Mouse (Mus musculus): ENCODE results near the gene Ppp1r14c. TPM values are rescaled to one million over a fixed set of nuclear protein-coding genes. Genes with fewer than 3 reads are reported as not detected.

Ppp1r14c gene
- polyA plus RNA-seq, 1 experiment from 2014 or later = 77.3 TPM

DNA sequence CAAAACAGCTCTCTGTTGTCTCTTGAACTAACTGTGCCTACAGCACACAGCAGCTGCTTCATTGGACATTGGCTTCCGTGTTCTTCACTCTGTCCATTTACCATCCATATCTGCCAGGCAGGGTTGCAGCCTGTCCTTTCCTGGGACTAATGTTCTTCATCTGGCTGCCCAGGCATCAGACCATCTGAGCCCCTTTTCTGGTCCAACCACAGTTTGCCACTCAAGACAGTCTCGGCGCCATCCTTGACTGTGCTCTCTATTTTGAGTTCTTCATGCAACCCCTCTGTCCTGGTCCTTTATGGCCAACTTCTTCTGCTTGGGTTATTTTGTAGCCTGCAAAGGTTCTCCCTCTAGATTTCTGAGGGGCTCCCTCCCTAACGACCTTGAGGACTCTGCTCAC is 38.5 kb downstream of the Ppp1r14c start:
- Histone ChIP-seq H3K4me2 (no peak overlapping the region), H3K9me3 (no peaks in the 10 kb centered on the region), H3K9ac (no peak overlapping the region), H3K4me1 (replicated peaks) (peaks cover 10% of the 10 kb centered on the region; the same call in 1 of the 2 replicates), H3K27ac (replicated peaks) (no peak overlapping the region), H3K36me3 (no peaks in the 10 kb centered on the region), H3K27me3 (no peaks in the 10 kb centered on the region), H3K4me3 (no peak overlapping the region)
- 90% methylated on average over 4 of the region's 4 CpGs for WGBS
- ATAC-seq (ENCODE audit: low FRiP score, low read depth) = no peak

DNA sequence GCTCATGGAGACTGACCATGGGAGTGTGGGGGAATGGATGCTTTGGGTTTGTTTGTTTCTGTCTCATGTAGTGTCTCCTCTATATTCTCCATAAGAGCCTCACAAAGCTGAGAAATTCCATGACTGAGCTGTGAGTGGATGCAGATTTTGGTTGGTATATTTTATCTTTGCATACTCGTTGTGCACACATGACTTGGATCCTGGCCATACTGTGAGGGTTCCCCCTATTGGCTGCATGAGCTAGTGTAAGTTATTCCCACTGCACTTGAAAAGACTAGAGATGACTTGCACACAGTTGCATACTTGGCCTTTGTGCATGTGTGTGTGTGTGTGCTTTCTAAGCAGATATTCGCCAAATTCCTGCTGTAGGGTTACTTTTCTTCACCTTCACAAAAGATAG is 40.4 kb downstream of the Ppp1r14c start:
- H3K4me1 ChIP-seq (replicated peaks) = peaks cover 14% of the 10 kb centered on the region; the same call in 1 of the 2 replicates
- H3K9ac ChIP-seq = no peak overlapping the region
- WGBS = 76% methylated on average over 2 of the region's 2 CpGs
- H3K27ac ChIP-seq (replicated peaks) = no peak overlapping the region
- no peaks in the 10 kb centered on the region for H3K27me3 ChIP-seq
- no peak for ATAC-seq (ENCODE audit: low FRiP score, low read depth)
- H3K4me3 ChIP-seq = no peak overlapping the region
- H3K36me3 ChIP-seq = no peaks in the 10 kb centered on the region
- H3K4me2 ChIP-seq = no peak overlapping the region
- H3K9me3 ChIP-seq = no peaks in the 10 kb centered on the region

DNA sequence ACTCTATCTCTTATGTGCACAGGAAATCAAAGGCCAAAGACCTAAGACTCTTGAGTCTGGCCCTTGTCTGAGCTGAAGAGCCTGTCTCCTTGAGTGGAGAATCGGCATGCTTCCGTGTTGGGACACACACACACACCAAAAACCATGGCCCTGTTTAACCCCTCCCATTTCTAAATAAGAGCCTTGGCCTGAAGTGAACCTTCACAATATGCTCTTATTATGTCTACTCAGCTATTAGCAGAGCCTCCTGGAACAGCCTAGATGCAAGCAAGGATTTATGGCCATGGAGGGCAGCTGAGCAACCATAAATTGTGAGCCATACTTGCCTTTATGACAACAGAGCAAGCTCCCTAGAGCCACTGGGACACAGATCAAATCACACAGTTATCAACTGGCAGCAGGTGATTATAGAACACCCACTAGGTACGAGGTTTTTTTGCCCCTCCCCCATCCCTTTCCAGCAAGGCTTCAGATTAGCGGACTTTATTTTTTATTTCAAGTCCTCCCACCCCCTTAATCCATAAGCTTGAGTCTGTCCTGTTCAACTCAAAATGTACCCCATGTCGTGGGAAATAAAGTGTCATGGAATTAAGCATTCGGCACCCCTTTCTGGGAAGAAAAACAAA is 42.3 kb downstream of the Ppp1r14c start:
- no peaks in the 10 kb centered on the region for H3K9me3 ChIP-seq
- ATAC-seq (ENCODE audit: low FRiP score, low read depth) = peak; percentile 35; the same call in 1 of the 2 replicates
- peaks cover 15% of the 10 kb centered on the region; the same call in 1 of the 2 replicates for H3K4me1 ChIP-seq (replicated peaks)
- no peaks in the 10 kb centered on the region for H3K27me3 ChIP-seq
- H3K4me2 ChIP-seq = no peak overlapping the region
- no peak overlapping the region for H3K27ac ChIP-seq (replicated peaks)
- no peak overlapping the region for H3K4me3 ChIP-seq
- no peaks in the 10 kb centered on the region for H3K36me3 ChIP-seq
- WGBS = 59% methylated on average over 6 of the region's 6 CpGs
- no peak overlapping the region for H3K9ac ChIP-seq

DNA sequence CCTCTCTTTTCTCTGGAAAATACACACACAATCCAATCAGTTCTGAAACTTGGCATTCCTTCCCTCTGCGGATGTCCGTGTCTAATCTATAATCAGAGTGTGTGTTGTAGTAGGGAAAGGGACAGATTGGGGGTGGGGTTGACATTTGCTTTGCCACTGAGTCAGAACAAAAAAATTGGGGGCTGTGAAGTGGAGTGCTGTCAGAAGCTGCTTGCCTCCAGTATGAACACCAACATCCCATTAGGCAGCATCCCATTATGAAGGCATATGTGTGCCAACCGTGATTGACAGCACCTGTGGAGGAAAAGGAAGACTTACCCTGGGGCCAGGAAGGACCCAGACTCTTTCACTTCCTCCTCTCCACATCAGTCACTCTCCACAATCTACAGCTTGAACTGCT is 42.8 kb downstream of the Ppp1r14c start:
- WGBS = 60% methylated on average over 3 of the region's 3 CpGs
- no peak overlapping the region for H3K4me3 ChIP-seq
- H3K4me1 ChIP-seq (replicated peaks) = peaks cover 15% of the 10 kb centered on the region; the same call in 1 of the 2 replicates
- no peak overlapping the region for H3K27ac ChIP-seq (replicated peaks)
- no peaks in the 10 kb centered on the region for H3K36me3 ChIP-seq
- H3K4me2 ChIP-seq = no peak overlapping the region
- H3K27me3 ChIP-seq = no peaks in the 10 kb centered on the region
- peak; percentile 43; the same call in 1 of the 2 replicates for ATAC-seq (ENCODE audit: low FRiP score, low read depth)
- no peak overlapping the region for H3K9ac ChIP-seq
- H3K9me3 ChIP-seq = no peaks in the 10 kb centered on the region

DNA sequence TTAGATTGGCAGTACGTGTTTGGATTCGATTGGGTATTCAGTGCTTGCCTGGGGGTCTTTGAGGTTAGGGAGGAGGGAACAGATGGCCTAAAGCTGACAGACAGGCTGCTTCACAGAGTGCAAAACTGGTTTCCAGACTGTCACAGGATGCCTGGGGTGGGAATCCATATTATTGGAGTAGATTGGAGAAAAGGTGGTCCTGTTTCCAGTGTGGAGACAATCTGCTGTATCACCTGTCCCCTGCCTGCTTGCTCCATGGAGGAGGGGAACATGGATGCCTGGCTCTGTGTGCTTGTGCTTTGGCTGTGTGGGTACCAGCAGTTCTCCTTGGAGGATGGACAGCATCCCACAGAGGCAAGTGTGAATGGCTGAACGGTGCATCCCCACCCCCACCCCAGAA is 45.4 kb downstream of the Ppp1r14c start:
- H3K9ac ChIP-seq = no peak overlapping the region
- no peak overlapping the region for H3K4me3 ChIP-seq
- ATAC-seq (ENCODE audit: low FRiP score, low read depth) = peak; percentile 57
- 43% methylated on average over 3 of the region's 3 CpGs for WGBS
- H3K27me3 ChIP-seq = no peaks in the 10 kb centered on the region
- no peaks in the 10 kb centered on the region for H3K36me3 ChIP-seq
- peaks cover 26% of the 10 kb centered on the region for H3K4me1 ChIP-seq (replicated peaks)
- no peaks in the 10 kb centered on the region for H3K9me3 ChIP-seq
- no peak overlapping the region for H3K27ac ChIP-seq (replicated peaks)
- no peak overlapping the region for H3K4me2 ChIP-seq

DNA sequence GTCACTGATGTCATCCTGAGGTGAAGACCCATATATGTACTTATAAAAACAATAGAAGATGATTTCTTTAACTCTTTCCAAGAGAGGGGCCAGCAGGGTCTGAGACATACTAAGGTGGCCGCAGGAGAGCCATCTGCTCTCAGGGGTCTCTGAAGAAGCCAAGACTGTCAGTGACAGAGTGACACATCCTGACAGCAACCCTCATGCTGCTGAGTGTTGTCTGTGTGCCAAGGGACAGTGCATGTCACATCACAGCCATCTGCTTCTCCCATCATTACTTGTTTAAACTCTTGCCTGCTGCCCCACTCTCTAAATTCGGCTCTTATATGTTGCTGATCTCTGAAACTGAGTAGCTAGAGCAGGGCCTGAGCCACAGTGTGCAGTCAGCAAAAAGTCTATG is 45.8 kb downstream of the Ppp1r14c start:
- Histone ChIP-seq H3K4me2 (no peak overlapping the region), H3K9ac (no peak overlapping the region), H3K36me3 (no peaks in the 10 kb centered on the region), H3K4me3 (no peak overlapping the region), H3K27ac (replicated peaks) (no peak overlapping the region), H3K4me1 (replicated peaks) (peaks cover 26% of the 10 kb centered on the region), H3K27me3 (no peaks in the 10 kb centered on the region), H3K9me3 (no peaks in the 10 kb centered on the region)
- WGBS = 69% methylated on average over 2 of the region's 2 CpGs
- peak; percentile 52; the same call in 1 of the 2 replicates for ATAC-seq (ENCODE audit: low FRiP score, low read depth)

DNA sequence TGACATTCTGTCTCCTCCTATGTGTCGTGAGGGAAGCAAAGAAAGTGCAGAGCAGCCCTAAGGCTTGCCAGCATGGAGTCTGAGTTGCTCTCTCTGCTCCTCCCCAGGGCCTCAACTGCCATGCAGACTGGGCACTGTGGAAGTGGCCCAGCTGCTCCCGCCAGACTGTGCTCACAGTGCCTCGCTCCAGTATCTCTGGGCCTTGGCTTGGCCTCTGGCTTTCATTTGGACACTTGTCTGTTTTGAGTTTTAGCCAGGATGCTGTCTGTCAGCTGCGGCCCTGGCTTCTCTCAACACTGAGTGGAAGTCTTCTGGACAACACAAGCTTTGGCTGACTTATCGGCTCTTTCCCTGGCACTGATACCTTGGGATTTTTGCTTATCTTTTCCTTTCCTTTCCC is 49.0 kb downstream of the Ppp1r14c start:
- H3K36me3 ChIP-seq = no peaks in the 10 kb centered on the region
- WGBS = 50% methylated on average over 5 of the region's 5 CpGs

DNA sequence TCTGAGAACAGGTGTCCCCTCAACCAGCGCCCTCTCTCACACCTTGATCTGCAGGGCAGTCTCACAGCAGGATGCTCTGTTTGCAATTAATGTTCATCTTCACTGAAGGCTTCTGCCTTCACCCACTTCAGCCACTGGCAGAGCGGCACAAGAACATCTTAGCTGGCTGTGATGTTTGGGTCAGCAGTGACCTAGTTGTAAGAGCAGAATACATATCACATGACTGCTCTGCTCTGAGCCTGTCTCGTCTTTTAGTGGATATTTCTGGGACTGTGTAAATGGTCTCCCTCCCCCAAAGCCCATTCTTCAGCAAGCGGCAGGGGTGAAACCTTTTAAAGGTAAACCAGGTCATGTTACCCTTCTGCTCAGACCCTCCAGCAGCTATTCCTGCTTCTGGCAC is 50.7 kb downstream of the Ppp1r14c start:
- Histone ChIP-seq H3K27ac (replicated peaks) (no peak overlapping the region), H3K36me3 (no peaks in the 10 kb centered on the region), H3K4me3 (no peak overlapping the region), H3K4me2 (no peak overlapping the region), H3K4me1 (replicated peaks) (peaks cover 11% of the 10 kb centered on the region), H3K27me3 (no peaks in the 10 kb centered on the region), H3K9me3 (no peaks in the 10 kb centered on the region), H3K9ac (no peak overlapping the region)
- no peak for ATAC-seq (ENCODE audit: low FRiP score, low read depth)
- 69% methylated on average over 4 of the region's 4 CpGs for WGBS

More for the DNA sequence above, 49.0 kb downstream of the Ppp1r14c start:
- no peak overlapping the region for H3K4me2 ChIP-seq
- peak; percentile 63; the same call in 1 of the 2 replicates for ATAC-seq (ENCODE audit: low FRiP score, low read depth)
- H3K27me3 ChIP-seq = no peaks in the 10 kb centered on the region
- no peaks in the 10 kb centered on the region for H3K9me3 ChIP-seq
- H3K27ac ChIP-seq (replicated peaks) = 0 out of 2 replicates have a peak overlapping the region, but pooled peaks have one; percentile 15
- H3K4me3 ChIP-seq = no peak overlapping the region
- H3K9ac ChIP-seq = no peak overlapping the region
- peaks cover 16% of the 10 kb centered on the region for H3K4me1 ChIP-seq (replicated peaks)

DNA sequence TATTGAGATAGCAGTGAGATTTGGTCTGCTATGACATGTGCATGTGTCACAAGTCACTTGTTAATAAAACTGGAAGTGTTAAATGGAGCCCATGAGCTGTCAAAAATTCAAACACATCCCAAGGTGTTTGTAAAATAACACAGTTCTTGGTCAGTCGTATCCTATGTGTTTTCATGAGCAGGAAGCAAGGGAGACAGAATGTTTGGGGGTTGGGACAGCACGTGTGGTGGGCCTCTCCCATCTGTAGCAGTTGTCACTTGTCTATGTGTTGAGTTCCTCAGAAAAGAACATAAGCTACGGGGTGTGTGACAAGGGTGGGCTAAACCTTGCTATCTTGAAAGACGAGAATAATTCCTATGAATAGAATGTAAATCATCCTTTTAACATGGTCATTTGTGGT is 51.6 kb downstream of the Ppp1r14c start:
- no peak for ATAC-seq (ENCODE audit: low FRiP score, low read depth)
- H3K36me3 ChIP-seq = no peaks in the 10 kb centered on the region
- no peak overlapping the region for H3K4me3 ChIP-seq
- H3K9ac ChIP-seq = no peak overlapping the region
- H3K9me3 ChIP-seq = no peaks in the 10 kb centered on the region
- no peaks in the 10 kb centered on the region for H3K27me3 ChIP-seq
- no peak overlapping the region for H3K27ac ChIP-seq (replicated peaks)
- H3K4me2 ChIP-seq = no peak overlapping the region
- WGBS = 72% methylated on average over 4 of the region's 4 CpGs
- peaks cover 11% of the 10 kb centered on the region for H3K4me1 ChIP-seq (replicated peaks)

DNA sequence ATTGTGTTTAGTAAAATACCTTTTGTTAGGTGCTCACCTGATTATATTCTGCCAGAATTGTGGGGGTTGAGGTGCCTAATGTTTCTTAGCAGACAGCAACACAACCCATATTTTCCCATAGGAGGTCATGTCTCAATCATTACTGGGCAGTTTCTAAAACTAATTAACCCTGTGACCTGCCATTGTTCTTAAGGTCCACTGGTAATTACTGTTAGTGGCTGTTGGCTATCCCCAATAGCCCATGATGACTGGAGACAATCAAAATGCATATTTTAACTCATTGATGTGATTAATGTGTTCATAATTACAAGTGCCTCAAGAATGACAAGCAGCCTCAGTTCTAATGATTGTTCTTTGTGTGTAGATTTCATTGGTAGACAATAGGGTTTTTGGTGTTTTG is 58.2 kb downstream of the Ppp1r14c start:
- Histone ChIP-seq H3K4me3 (no peak overlapping the region), H3K36me3 (no peaks in the 10 kb centered on the region), H3K4me2 (no peak overlapping the region), H3K27ac (replicated peaks) (no peak overlapping the region), H3K4me1 (replicated peaks) (no peaks in the 10 kb centered on the region), H3K9me3 (no peaks in the 10 kb centered on the region), H3K27me3 (no peaks in the 10 kb centered on the region), H3K9ac (no peak overlapping the region)
- ATAC-seq (ENCODE audit: low FRiP score, low read depth) = no peak

DNA sequence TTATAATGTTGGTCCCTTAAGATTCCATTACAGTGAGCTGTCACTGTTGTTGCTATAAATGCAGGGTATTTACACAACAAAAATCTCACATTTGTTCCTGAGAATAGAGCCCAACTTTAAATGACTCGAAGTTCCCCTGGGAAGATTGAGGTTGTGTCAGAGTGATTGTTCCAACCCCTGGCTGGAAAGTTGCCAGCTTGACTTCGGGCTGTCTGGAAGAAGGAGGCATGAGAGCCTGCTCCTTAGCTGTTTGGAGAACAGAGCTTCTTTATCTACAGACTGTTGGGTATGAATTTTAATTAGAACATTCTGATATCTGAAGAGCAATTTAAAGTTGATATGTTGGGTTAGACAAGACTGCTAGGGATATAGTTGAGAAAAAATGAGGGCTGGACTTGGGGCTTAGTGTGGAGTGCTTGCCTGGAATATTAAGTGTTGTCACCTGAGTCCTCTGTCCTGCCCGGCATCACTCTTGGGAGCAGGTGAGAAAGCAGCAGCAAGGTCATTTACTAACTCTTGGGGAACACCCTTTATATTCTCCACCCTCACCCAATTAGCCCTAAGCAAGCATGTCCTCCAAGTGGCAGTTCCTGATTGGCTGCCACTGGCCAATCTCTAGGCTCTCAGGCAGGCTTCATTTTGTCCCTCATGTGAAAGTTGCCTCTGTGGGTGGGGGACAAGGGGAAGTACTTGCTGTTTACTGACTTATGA is 62.0 kb downstream of the Ppp1r14c start:
- H3K36me3 ChIP-seq = no peaks in the 10 kb centered on the region
- H3K27ac ChIP-seq (replicated peaks) = 0 out of 2 replicates have a peak overlapping the region, but pooled peaks have one; percentile 34
- 35% methylated on average over 3 of the region's 3 CpGs for WGBS
- peak; percentile 54 for ATAC-seq (ENCODE audit: low FRiP score, low read depth)
- no peak overlapping the region for H3K9ac ChIP-seq
- no peaks in the 10 kb centered on the region for H3K4me1 ChIP-seq (replicated peaks)
- H3K27me3 ChIP-seq = no peaks in the 10 kb centered on the region
- H3K4me2 ChIP-seq = no peak overlapping the region
- H3K9me3 ChIP-seq = no peaks in the 10 kb centered on the region
- H3K4me3 ChIP-seq = no peak overlapping the region

DNA sequence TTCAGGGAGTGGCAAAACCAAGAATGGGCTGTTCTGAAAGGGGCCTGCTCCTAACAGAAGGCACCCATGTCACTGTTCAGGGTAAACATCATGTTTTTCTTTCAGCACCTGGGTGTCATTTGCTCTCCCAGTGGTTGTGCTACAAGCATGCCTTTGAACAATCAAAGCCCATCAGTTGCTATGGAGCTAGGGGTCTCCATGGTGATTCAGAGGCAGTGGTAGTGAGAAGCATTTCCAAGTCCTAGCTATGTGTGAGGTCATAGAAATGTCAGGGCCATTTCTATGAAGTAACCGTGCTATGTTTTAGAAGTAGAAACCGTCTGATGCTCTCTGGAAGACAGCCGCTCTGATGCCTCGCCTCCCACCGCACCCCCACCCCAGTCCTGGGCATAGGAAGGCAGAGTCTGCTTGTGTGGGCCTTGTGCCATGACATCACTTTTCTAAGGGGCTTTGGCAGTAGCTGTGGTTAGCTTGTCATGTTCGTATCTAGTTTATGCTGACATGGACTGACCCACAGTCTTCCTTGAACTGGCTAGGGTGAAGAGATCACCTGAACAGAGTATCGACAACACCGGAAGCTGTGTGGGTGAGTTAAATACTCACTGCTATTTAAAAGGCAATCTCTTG is 69.1 kb downstream of the Ppp1r14c start:
- 66% methylated on average over 8 of the region's 8 CpGs for WGBS
- Histone ChIP-seq H3K36me3 (peaks cover 11% of the 10 kb centered on the region; the same call in 1 of the 2 replicates), H3K9ac (no peak overlapping the region), H3K4me1 (replicated peaks) (no peaks in the 10 kb centered on the region), H3K27me3 (no peaks in the 10 kb centered on the region), H3K4me2 (no peak overlapping the region), H3K9me3 (no peaks in the 10 kb centered on the region), H3K27ac (replicated peaks) (no peak overlapping the region), H3K4me3 (no peak overlapping the region)
- peak; percentile 56; the same call in 1 of the 2 replicates for ATAC-seq (ENCODE audit: low FRiP score, low read depth)
